Mouse (Mus musculus) heart, adult 18-20 months (tissue): Measurements from ENCODE around the gene Ciapin1. TPM values are rescaled to one million over a fixed set of nuclear protein-coding genes. Genes with fewer than 3 reads are reported as not detected.
"Not testable (repeated sequence)": the region's sequence is repeated elsewhere in the genome, so short reads cannot be mapped to it uniquely, and the experiment has no call there.

Source experiments
- DNase-seq, 2 experiments: peaks; one replicate each; pipeline ENCODE4 v3.0.0; 2021 to 2022; ENCODE audit warnings: mixed read lengths in 1 of 2
- total RNA-seq, 2 experiments: library from RNA; stranded (reverse); gene quantifications; 2 replicates each; pipeline ENCODE4 v1.2.3; 2021

The Ciapin1 gene
- total RNA-seq, 2 experiments from 2014 or later, result 66.6 to 74.8 TPM

GRCm38 (mm10) chr8:94857346-94858173 lies 19.4 kb upstream of the Ciapin1 start, which contains the start of gene Polr2c:
Gene Polr2c, plus strand, starts transcription at chr8:94857450.
- DNase-seq, result peak; percentile 89 to 95

- no peak for DNase-seq
Observed at GRCm38 (mm10) chr8:94857011-94857345, 18.8 kb upstream of the Ciapin1 start.

- DNase-seq, result not testable (repeated sequence)
Observed at GRCm38 (mm10) chr8:94854761-94855160, 16.6 kb upstream of the Ciapin1 start.

- DNase-seq, result no peak
Observed at GRCm38 (mm10) chr8:94850049-94850448, 11.9 kb upstream of the Ciapin1 start.

- no peak for DNase-seq
Observed at GRCm38 (mm10) chr8:94841183-94841582, 3.0 kb upstream of the Ciapin1 start.

GRCm38 (mm10) chr8:94838600-94838999 lies 442 bp upstream of the Ciapin1 start:
- peak; percentile 82 to 85 for DNase-seq

GRCm38 (mm10) chr8:94836456-94837240 lies 1.5 kb downstream of the Ciapin1 start:
- DNase-seq, result no peak

- DNase-seq, result not testable (repeated sequence)
Observed at GRCm38 (mm10) chr8:94835751-94836150, 2.4 kb downstream of the Ciapin1 start.

GRCm38 (mm10) chr8:94833901-94834405 lies 4.2 kb downstream of the Ciapin1 start:
- DNase-seq, result not testable (repeated sequence)

GRCm38 (mm10) chr8:94828284-94828683 lies 9.9 kb downstream of the Ciapin1 start:
- no peak for DNase-seq

GRCm38 (mm10) chr8:94826210-94826609 lies 11.9 kb downstream of the Ciapin1 start:
- DNase-seq, result no peak

- DNase-seq, result no peak
Observed at GRCm38 (mm10) chr8:94825170-94825569, 13.0 kb downstream of the Ciapin1 start.

- peak; percentile 61 to 85 for DNase-seq
Observed at GRCm38 (mm10) chr8:94822637-94823560, 15.3 kb downstream of the Ciapin1 start.

GRCm38 (mm10) chr8:94821381-94821780 lies 16.8 kb downstream of the Ciapin1 start:
- no peak for DNase-seq

GRCm38 (mm10) chr8:94820553-94820952 lies 17.6 kb downstream of the Ciapin1 start:
- no peak for DNase-seq

- no peak for DNase-seq
Observed at GRCm38 (mm10) chr8:94819671-94820179, 18.4 kb downstream of the Ciapin1 start.

- no peak for DNase-seq
Observed at GRCm38 (mm10) chr8:94817933-94818332, 20.2 kb downstream of the Ciapin1 start.

GRCm38 (mm10) chr8:94814556-94814955 lies 23.6 kb downstream of the Ciapin1 start:
- peak in 1 of 2 experiments; percentile 57 for DNase-seq

- DNase-seq, result peak; percentile 87 to 98
Observed at GRCm38 (mm10) chr8:94812645-94813098, 25.5 kb downstream of the Ciapin1 start.

GRCm38 (mm10) chr8:94811654-94812053 lies 26.5 kb downstream of the Ciapin1 start:
- DNase-seq, result no peak

- DNase-seq, result no peak
Observed at GRCm38 (mm10) chr8:94810855-94811254, 27.3 kb downstream of the Ciapin1 start.
